Mouse (Mus musculus): ENCODE measurements around the gene Gstt2.

The Gstt2 gene

GRCm38 (mm10) chr10:75827668-75828360 is 9.4 kb downstream of the Gstt2 start:
- no peak for DNase-seq (ENCODE audit: low read depth, low spot score)

GRCm38 (mm10) chr10:75824530-75824929 is 12.7 kb downstream of the Gstt2 start:
- no peak for DNase-seq (ENCODE audit: low read depth, low spot score)

DNA sequence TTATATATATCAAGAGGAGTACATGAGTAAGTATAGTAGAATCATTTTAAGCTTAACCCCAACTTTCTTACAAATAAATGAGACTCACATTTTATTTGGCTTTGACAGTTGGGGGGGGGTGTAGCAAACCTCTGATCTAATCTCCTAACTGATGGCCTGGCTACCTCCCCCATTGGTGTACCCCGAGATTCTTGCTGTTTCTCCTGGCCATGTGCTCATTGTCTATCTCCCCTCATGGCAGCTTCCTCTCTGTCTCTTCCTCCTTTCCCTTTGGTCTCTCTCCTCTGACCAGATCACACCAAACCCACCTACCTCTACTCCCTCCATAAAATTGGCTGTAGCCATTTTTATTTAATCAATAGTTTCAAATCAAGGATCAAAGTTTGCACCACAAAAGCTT is 13.4 kb downstream of the Gstt2 start:
- DNase-seq (ENCODE audit: low read depth, low spot score) = no peak

DNA sequence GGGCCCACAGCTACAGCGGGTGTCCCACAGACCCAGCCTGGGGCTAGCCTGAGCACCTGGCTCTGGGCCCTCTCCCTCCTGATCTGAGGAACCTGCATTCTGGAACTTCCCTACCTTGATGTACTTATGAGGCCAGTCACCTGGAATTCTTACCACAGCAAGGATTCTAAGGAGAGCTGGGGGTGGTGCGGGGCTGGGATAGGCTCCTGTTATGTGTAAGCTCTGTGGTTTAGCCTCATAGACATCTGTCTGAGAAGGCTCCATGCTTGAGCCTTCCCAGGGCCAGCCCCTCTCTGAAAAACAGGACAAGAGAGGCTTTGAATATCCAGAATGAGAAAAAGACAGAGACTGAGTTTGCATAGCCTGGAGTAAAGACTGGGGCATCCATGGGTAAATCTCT is 14.8 kb downstream of the Gstt2 start, which contains the start of gene Gstt4:
Gstt4 (minus strand) TSS at position 101 of the 400 bp plus-strand sequence.
- no peak for DNase-seq (ENCODE audit: low read depth, low spot score)

DNA sequence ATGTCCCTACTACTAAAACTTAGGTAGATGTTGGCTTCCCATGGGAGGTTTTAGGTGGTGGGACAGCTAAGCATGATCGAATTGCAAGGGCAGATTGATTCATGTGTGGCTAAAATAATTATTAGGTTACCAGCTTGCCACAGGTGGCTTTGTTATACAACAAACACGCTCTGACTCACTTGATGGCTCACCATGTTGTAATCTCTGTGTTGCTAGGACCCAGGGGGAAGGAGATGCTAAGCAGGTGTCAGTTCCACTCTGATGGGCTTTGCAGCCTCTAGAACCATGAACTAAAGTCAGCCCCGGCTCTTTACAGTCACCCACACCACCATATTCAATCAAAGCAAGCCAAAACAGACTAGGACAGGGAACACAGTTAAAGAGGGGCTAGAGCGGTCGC is 17.3 kb downstream of the Gstt2 start:
- no peak for DNase-seq (ENCODE audit: low read depth, low spot score)

DNA sequence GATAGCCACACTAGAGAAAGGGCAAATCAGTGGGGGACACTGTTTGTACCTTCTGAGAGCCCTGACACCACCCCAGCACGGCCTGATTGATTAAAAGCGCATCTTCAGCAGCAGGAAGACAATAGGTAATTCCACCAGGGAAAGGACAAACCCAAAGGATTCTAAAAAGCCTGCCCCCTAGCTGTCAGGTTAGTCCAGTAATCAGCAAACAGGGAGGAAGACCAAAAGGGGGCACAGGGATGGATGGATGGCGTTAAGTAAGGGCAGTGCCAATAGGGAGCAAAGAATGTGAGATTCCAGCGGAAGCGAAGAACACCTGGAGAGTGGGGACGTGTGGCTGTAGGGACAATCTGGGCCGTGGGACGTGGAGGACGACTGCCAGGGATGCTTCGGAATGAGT is 18.6 kb downstream of the Gstt2 start:
- DNase-seq (ENCODE audit: low read depth, low spot score) = peak; percentile 34

- DNase-seq (ENCODE audit: low read depth, low spot score) = no peak
Observed at GRCm38 (mm10) chr10:75804217-75804616, 33.0 kb downstream of the Gstt2 start.

DNA sequence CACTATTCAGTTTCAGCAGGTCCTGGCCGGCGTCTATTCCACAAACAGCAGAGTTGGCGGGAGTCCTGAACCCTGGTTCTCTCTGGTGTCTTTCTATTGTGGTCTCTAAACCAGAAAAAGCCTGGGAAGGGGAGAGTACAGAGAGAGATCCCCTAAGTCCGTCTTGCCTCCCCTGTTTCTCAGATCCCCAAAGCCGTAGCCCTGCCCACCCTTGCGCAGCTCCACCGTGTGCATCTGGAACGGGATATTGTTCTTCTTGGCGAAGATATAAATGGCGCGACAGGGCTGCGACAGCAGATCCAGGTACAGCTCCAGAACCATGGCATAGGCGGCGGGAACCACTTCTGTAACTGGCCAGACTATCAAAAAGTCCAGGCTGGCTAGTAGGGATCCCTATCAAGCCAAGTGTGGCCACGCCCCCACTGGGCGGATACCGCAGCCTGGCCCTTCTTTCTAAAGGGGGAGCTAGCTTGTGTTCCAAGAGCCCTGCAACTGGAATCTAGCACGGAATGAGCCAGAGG is 39.0 kb downstream of the Gstt2 start, which contains the start of gene Gstt1:
Gstt1 (minus strand) TSS at position 409 of the 521 bp plus-strand sequence.
- DNase-seq (ENCODE audit: low read depth, low spot score) = peak; percentile 36

- DNase-seq (ENCODE audit: low read depth, low spot score) = peak; percentile 16
Observed at GRCm38 (mm10) chr10:75797619-75798175, 39.5 kb downstream of the Gstt2 start.

DNA sequence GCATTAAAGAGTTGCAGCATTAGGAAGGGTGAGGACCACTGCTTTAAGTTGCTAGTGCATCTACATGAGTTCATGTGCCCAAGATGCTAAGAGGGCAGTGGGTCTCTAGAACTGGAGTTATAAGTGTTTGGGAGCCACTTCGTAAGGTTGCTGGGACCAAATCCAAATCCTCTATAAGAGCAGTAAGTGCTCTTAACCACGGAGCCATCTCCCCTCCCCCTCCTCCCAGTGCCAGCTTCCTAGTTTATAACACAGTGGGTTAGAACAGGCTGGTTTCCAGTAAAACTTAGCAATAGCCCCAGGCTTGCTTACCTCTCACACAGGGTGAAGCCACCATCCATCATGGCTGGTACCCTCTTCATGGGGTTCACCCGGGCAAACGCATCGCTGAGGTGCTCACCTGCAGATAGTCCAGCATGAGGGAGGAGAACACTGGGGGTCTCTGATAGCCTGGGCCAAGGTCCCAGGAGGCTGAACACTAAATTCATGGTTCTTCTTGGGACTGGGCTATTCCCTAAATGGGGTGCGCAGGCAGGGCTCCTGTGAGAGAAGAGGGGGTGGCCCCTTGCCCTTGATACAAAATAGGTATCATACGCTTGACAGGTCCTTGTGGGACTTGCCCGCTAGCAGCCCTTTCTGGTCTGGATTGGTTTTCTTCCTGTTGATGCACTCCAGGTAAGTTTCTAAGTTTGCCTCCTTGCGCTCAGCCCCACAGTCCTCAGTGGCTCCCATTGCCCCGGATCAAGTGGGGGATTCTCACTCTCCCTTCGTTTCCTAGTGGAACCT is 40.3 kb downstream of the Gstt2 start:
- DNase-seq (ENCODE audit: low read depth, low spot score) = no peak

GRCm38 (mm10) chr10:75794880-75795279 is 42.3 kb downstream of the Gstt2 start:
- peak; percentile 24 for DNase-seq (ENCODE audit: low read depth, low spot score)

- peak; percentile 20 for DNase-seq (ENCODE audit: low read depth, low spot score)
Observed at GRCm38 (mm10) chr10:75790773-75791172, 46.5 kb downstream of the Gstt2 start.

DNA sequence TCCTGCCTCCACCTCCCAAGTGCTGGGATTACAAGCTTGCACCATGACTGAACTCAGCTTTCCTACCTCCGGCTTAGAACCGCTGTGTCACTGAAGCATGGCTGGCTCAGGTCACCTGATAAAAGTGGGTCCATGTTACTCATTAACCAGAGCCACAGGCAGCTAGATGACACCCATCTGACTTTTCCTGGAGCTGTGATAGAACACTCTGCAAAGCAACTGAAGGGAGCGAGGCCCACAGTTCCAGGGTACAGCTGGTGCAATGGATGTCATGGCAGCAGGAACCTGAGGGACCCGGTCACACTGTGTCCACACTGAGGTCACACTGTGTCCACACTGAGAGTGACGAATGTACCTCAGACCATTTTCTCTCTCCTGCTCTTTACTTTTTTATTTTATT is 47.4 kb downstream of the Gstt2 start:
- no peak for DNase-seq (ENCODE audit: low read depth, low spot score)

- peak; percentile 24 for DNase-seq (ENCODE audit: low read depth, low spot score)
Observed at GRCm38 (mm10) chr10:75789081-75789735, 48.0 kb downstream of the Gstt2 start.

DNA sequence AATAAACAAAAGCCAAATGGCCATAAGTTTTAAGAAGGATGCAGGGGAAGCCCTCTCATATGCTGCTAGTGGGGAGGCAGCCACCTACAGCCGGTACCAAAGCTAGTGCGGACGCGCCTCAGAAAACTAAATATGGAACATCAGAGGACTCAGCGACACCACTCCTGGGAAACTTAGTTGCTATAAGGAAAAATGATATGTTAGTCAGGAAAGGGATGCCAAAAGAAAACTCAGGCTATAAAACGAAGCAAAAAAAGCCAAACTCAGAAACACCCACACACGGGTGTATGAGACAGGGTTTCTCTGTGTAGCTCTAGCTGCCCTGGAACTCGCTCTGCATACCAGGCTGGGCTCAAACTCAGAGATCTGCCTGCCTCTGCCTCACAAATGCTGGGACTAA is 48.9 kb downstream of the Gstt2 start:
- no peak for DNase-seq (ENCODE audit: low read depth, low spot score)

- no peak for DNase-seq (ENCODE audit: low read depth, low spot score)
Observed at GRCm38 (mm10) chr10:75785442-75785841, 51.8 kb downstream of the Gstt2 start.

All from ZHBTc4 (cell line).